In genomic region chr4:87321726-87322349, GRCm38 (mm10) we compare ENCODE assay signal across 15 mouse cellular contexts.
"Had no signal": no experiment of that assay in that cellular context is flagged by ENCODE, and none has a peak within 500 bp of the region (broad histone marks: within the 10 kb centered on the region; RNA-seq: fewer than 3 reads in every experiment).

No protein-coding gene starts in this region.

- ATAC-seq: liver, postnatal 0 days; lung, postnatal 0 days; midbrain, embryonic 16.5 days had no signal

- H3K4me3 ChIP-seq: limb, embryonic 15.5 days; midbrain, embryonic 12.5 days had no signal

- H3K4me1 ChIP-seq: limb, embryonic 15.5 days; midbrain, embryonic 12.5 days had no signal

- H3K9me3 ChIP-seq: limb, embryonic 15.5 days; midbrain, embryonic 12.5 days had no signal

- H3K9ac ChIP-seq: limb, embryonic 15.5 days; liver, embryonic 14.5 days; liver, postnatal 0 days; lung, embryonic 14.5 days; midbrain, embryonic 12.5 days had no signal

- H3K36me3 ChIP-seq: limb, embryonic 15.5 days; midbrain, embryonic 12.5 days had no signal

- DNase-seq: kidney, adult 9 months; kidney, postnatal 14 days; kidney, postnatal 4 days; left cerebral cortex, postnatal 4 days; liver, postnatal 0 days; lung, embryonic 14.5 days; thymus, adult 18-20 months; thymus, postnatal 4 days had no signal

- H3K4me2 ChIP-seq: limb, embryonic 15.5 days; liver, embryonic 11.5 days; lung, embryonic 14.5 days; midbrain, embryonic 12.5 days had no signal

- H3K27me3 ChIP-seq: limb, embryonic 15.5 days; midbrain, embryonic 12.5 days had no signal

- H3K27ac ChIP-seq: limb, embryonic 15.5 days; liver, embryonic 14.5 days; macrophage; midbrain, embryonic 12.5 days had no signal
